Mouse (Mus musculus) liver, embryonic 11.5 days (tissue): ENCODE measurements around the gene Mrm3. TPM values are rescaled to one million over a fixed set of nuclear protein-coding genes. Genes with fewer than 3 reads are reported as not detected.

Source experiments
- ATAC-seq: fragments of 200-750 bp; cut with Nextera tagmentation; replicated peaks from 2 replicates; pipeline ENCODE4 v1.8.0; 2017; ENCODE audit warnings: moderate number of reproducible peaks, mild to moderate bottlenecking, moderate TSS enrichment, moderate library complexity; ENCODE audit not compliant: low FRiP score
- DNase-seq: peaks from one replicate; pipeline ENCODE4 v3.0.0-alpha.2; 2017; ENCODE audit warnings: low spot score
- H3K27ac ChIP-seq: fragments of 300-500 bp; sonication (generic); 2 replicates; pipeline ENCODE4 v1.5.1; 2014; ENCODE audit warnings: mild to moderate bottlenecking, low read depth, low read length, control low read depth
- H3K27me3 ChIP-seq: fragments of 300-500 bp; sonication (generic); replicated peaks from 2 replicates; pipeline ENCODE4 v1.6.1; 2014; ENCODE audit warnings: low read length, mixed read lengths; ENCODE audit not compliant: control insufficient read depth, insufficient read depth
- H3K36me3 ChIP-seq: fragments of 300-500 bp; sonication (generic); 2 replicates; pipeline ENCODE4 v1.6.1; 2014; ENCODE audit warnings: mild to moderate bottlenecking, low read length, moderate library complexity, mixed read lengths; ENCODE audit not compliant: control insufficient read depth, insufficient read depth
- H3K4me1 ChIP-seq: fragments of 300-500 bp; sonication (generic); replicated peaks from 2 replicates; pipeline ENCODE4 v1.6.1; 2014; ENCODE audit warnings: low read length, mixed read lengths; ENCODE audit not compliant: control insufficient read depth, insufficient read depth
- H3K4me2 ChIP-seq: fragments of 300-500 bp; sonication (generic); 2 replicates; pipeline ENCODE4 v1.6.1; 2014; ENCODE audit warnings: mild to moderate bottlenecking, control low read depth, moderate library complexity
- H3K4me3 ChIP-seq: fragments of 300-500 bp; sonication (generic); 2 replicates; pipeline ENCODE4 v1.5.1; 2014; ENCODE audit warnings: low read depth, low read length, control low read depth
- H3K9ac ChIP-seq: fragments of 300-500 bp; sonication (generic); 2 replicates; pipeline ENCODE4 v1.6.1; 2014; ENCODE audit warnings: low read depth, low read length, control low read depth
- H3K9me3 ChIP-seq: fragments of 300-500 bp; sonication (generic); 2 replicates; pipeline ENCODE4 v1.6.1; 2016; ENCODE audit warnings: low read length, inconsistent platforms, mixed read lengths; ENCODE audit not compliant: control insufficient read depth
- WGBS: fragments of 180-500 bp; shearing (Covaris S2); extraction: QIAGEN DNeasy Blood & Tissue Kit; methylation state at CpG from one replicate; pipeline ENCODE4 v1.1.7; 2014; 5-methylcytosine and 5-hydroxymethylcytosine counted together
- polyA plus RNA-seq: library from polyadenylated mRNA; unstranded; fragments of >200 nt; fragmentation: Nextera tagmentation; extraction: Ambion mirVana; gene quantifications from 2 replicates; pipeline ENCODE4 v1.2.1, GENCODE M21; 2014

Gene Mrm3
- polyA plus RNA-seq, 1 experiment from 2014 or later, result 36.3 TPM

DNA sequence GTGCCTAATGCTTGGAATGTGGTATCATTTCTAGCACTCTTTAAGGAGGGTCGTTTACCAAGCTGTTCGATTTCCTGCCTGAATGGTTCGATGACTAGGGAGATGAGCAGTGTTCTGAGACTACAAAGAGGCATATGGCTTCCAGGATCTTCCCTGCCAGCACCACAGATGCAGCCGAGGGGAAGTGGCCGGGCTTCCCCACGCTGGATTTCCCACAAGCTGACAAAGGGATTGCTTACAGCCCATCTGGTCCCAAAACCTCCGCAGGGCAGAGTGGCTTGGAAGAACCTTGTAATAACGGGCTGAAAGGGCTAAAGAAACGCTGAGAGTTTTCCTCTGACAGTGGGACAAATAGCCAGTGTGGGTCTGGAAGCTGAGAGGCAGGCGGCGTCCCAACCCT is 46.9 kb downstream of the Mrm3 start:
- 55% methylated on average over 11 of the region's 11 CpGs for WGBS

DNA sequence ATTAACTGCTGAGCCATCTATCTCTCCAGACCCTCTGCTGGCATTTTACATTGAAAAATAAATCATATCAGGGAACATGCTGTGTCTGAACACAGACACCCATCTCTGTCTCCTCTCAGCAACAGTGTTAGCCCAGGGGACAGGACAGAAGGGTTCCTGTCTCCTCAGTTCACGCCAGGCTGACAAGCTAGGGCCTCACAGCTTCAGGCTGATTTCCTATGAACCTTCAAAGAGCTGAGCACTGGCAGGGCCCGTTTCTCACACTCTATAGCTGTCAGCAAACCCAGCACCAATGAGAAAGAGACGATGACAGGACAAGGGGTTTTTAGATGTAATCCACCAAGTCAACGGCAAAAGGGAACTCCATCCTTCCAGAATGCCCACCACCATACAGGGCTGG is 48.4 kb downstream of the Mrm3 start:
- DNase-seq (no peak), ATAC-seq (no peak)
- H3K4me2 ChIP-seq, result no peak overlapping the region
- H3K27me3 ChIP-seq, result no peaks in the 10 kb centered on the region
- WGBS, result 68% methylated on average over 4 of the region's 4 CpGs
- no peak overlapping the region for H3K9ac ChIP-seq
- peaks cover 22% of the 10 kb centered on the region for H3K4me1 ChIP-seq
- no peaks in the 10 kb centered on the region for H3K36me3 ChIP-seq
- H3K9me3 ChIP-seq, result no peaks in the 10 kb centered on the region
- peak overlapping the region; percentile 19; the same call in 1 of the 2 replicates for H3K27ac ChIP-seq
- no peak overlapping the region for H3K4me3 ChIP-seq

More for the DNA sequence above, 46.9 kb downstream of the Mrm3 start:
- DNase-seq, result no peak
- Histone ChIP-seq H3K27ac (no peak overlapping the region), H3K27me3 (no peaks in the 10 kb centered on the region), H3K36me3 (no peaks in the 10 kb centered on the region), H3K9me3 (no peaks in the 10 kb centered on the region), H3K4me2 (no peak overlapping the region), H3K4me3 (no peak overlapping the region), H3K4me1 (peaks cover 30% of the 10 kb centered on the region), H3K9ac (no peak overlapping the region)
- no peak for ATAC-seq

DNA sequence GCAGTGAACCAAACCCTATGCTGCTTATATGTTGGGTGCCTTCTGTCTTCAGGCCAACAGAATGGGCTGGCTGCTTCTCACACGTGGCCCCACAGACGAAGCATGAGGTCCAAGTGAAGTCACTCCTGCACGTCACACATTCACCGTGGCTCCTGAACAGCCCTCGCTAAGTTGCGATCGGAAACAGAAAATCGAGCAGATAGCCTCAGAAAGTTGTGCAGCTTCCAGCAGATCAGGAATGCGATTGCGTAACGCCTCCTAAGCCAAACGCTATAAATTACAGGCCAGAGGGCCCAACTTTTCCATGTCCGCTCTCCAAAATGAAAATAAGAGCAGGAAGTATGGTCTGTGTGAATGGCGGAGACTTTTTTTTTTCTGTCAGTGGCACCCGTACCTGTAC is 48.9 kb downstream of the Mrm3 start:
- Histone ChIP-seq H3K4me1 (peaks cover 18% of the 10 kb centered on the region), H3K36me3 (no peaks in the 10 kb centered on the region), H3K27ac (peak overlapping the region; percentile 19), H3K27me3 (no peaks in the 10 kb centered on the region), H3K4me3 (no peak overlapping the region), H3K9ac (no peak overlapping the region), H3K9me3 (no peaks in the 10 kb centered on the region), H3K4me2 (no peak overlapping the region)
- DNase-seq (no peak), ATAC-seq (no peak)
- WGBS, result 64% methylated on average over 15 of the region's 15 CpGs

DNA sequence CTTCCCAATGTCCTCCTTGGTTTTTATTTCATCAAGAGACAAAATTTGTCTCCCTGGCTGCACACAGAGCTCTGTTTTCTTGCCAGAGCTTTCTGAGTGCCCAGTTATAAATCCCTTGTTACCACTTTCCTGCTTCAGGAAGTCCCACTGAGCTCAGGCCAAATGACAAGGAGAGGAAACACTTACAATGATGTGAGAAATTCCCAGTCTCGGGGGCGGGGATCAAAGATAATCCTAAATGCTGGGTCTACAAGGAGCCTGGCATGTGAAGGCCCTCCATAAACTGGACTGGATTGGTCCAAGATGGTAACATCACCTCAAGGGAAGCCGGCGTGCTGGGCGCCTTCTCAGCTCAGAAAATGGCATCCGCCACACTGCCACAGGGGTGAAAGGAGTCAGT is 49.3 kb downstream of the Mrm3 start:
- Histone ChIP-seq H3K9ac (no peak overlapping the region), H3K4me1 (peaks cover 16% of the 10 kb centered on the region), H3K9me3 (no peaks in the 10 kb centered on the region), H3K36me3 (no peaks in the 10 kb centered on the region), H3K27me3 (no peaks in the 10 kb centered on the region), H3K4me3 (no peak overlapping the region), H3K4me2 (no peak overlapping the region), H3K27ac (peak overlapping the region; percentile 19; the same call in 1 of the 2 replicates)
- no peak for ATAC-seq
- 64% methylated on average over 6 of the region's 6 CpGs for WGBS
- DNase-seq, result no peak

DNA sequence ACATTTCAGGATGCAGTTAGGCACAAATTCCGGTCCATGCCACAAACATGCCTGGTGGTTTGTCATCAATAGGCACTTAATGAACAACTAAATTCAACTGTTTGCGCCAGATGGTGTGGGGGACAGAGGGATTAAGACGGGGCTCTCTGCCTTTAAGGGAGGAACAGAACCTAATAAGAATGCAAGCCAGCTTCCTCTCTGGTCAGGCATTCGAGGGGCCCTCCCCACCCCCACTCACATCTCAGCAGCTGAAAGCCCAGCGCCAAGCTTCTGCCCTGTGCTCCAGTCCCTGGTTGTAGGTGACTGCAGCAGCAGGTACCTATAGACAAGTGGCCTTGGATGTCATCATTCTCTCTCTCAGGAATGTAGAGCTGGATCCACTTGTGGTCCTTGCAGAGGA is 50.6 kb downstream of the Mrm3 start:
- Histone ChIP-seq H3K9me3 (no peaks in the 10 kb centered on the region), H3K36me3 (no peaks in the 10 kb centered on the region), H3K27ac (no peak overlapping the region), H3K4me2 (no peak overlapping the region), H3K27me3 (no peaks in the 10 kb centered on the region), H3K4me3 (no peak overlapping the region), H3K9ac (no peak overlapping the region), H3K4me1 (peaks cover 16% of the 10 kb centered on the region)
- no peak for ATAC-seq
- WGBS, result 62% methylated on average over 5 of the region's 5 CpGs
- DNase-seq, result no peak

DNA sequence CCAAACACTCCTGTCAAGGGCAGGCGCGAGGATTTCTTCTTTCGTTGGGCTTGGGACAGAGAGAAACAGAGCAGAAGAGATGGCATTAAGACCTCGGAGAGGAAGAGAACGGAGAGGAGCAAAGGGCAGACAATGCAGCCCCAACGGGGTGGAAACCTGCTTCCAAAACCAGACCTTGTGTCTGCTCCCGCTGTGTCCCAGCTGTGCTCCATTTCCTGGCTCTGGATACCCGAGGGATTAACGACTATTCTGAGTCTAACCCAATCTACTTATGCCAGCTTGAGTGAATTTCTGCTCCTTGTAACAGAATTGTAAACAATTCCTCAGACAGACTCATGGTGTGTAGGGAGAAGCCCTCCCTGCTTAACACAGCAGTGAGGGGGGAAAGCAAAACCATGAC is 51.3 kb downstream of the Mrm3 start:
- H3K27me3 ChIP-seq, result no peaks in the 10 kb centered on the region
- H3K9ac ChIP-seq, result no peak overlapping the region
- DNase-seq, result no peak
- peaks cover 16% of the 10 kb centered on the region for H3K4me1 ChIP-seq
- no peak for ATAC-seq
- no peak overlapping the region for H3K4me3 ChIP-seq
- peak overlapping the region; percentile 11; the same call in 1 of the 2 replicates for H3K4me2 ChIP-seq
- 34% methylated on average over 9 of the region's 9 CpGs for WGBS
- H3K27ac ChIP-seq, result no peak overlapping the region
- no peaks in the 10 kb centered on the region for H3K36me3 ChIP-seq
- no peaks in the 10 kb centered on the region for H3K9me3 ChIP-seq

DNA sequence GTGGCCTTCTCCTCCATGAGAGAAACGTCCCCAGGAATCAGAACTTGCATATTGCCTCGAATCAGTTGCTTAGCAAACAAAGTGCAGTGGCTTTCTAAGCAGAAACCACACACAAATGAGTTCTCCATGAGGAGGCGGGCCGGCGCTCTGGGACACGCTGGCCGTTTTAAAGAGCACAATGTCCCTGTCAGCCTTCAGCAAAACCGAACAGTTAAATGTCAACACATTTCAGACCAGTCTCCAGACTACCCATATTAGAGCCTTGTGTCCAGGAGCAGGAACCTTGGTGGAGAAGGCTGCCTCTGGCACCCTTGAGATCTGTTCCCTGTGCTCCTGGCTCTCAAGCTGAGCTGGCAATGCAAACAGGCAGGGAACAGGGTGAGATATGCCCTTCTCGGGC is 53.7 kb downstream of the Mrm3 start:
- 76% methylated on average over 9 of the region's 9 CpGs for WGBS
- Histone ChIP-seq H3K27ac (no peak overlapping the region), H3K4me3 (no peak overlapping the region), H3K4me2 (no peak overlapping the region), H3K36me3 (no peaks in the 10 kb centered on the region), H3K27me3 (no peaks in the 10 kb centered on the region), H3K9ac (no peak overlapping the region), H3K9me3 (no peaks in the 10 kb centered on the region), H3K4me1 (peaks cover 10% of the 10 kb centered on the region)
- ATAC-seq (no peak), DNase-seq (no peak)

DNA sequence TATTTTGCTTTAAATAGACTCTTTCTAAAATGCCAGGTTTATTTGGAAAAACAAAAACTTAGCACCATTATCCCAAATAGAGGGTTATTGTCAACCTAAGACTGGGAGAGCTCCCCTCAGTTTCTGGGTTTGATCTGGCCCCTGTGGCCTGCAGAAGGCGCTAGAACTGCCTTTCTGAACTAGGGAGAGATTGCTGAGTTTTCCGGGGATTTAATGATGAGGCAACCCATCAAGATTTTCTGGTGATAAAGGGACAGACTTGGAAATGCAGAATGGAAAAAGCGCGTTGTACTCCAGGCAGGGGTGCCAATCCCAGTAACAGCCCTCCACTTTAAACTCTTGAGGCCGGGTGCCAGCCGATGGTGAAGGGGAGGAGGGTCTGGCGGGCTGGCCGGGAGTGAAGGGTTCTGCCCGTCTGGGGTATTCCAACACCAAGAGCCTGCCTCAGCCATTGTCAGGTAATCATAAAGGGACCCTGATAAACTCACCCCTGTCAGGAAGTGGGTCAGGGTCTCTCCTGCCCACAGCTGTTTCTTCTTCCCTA is 55.0 kb downstream of the Mrm3 start:
- Histone ChIP-seq H3K4me3 (no peak overlapping the region), H3K9me3 (no peaks in the 10 kb centered on the region), H3K4me2 (no peak overlapping the region), H3K4me1 (peaks cover 4% of the 10 kb centered on the region; the same call in 1 of the 2 replicates), H3K36me3 (no peaks in the 10 kb centered on the region), H3K27me3 (no peaks in the 10 kb centered on the region), H3K27ac (no peak overlapping the region), H3K9ac (no peak overlapping the region)
- WGBS, result 62% methylated on average over 9 of the region's 9 CpGs
- no peak for DNase-seq
- ATAC-seq, result no peak
